Mouse (Mus musculus) hematopoietic multipotent progenitor cell, adult 10-12 weeks (in vitro differentiated cells): ENCODE measurements around the gene Gm7954. TPM values are rescaled to one million over a fixed set of nuclear protein-coding genes. Genes with fewer than 3 reads are reported as not detected.

ENCODE experiments used
- polyA plus RNA-seq: library from polyadenylated mRNA; stranded (reverse); fragments of >175 nt; gene quantifications from 2 replicates; pipeline ENCODE4 v1.2.3, GENCODE M21; 2012; ENCODE audit warnings: low replicate concordance

Gm7954 gene
- polyA plus RNA-seq: not detected in 2 replicates

GRCm38 (mm10) chr14:41453418-41453817 is at the start of gene Gm7954:
Gm7954 (minus strand) TSS chr14:41453518.

GRCm38 (mm10) chr14:41489385-41489784 is 36.1 kb upstream of the Gm7954 start, which contains the start of gene Gm3486:
Gm3486 (minus strand) TSS chr14:41489485.

GRCm38 (mm10) chr14:41408181-41408580 is 45.1 kb downstream of the Gm7954 start, which contains the start of gene Gm6482:
Gm6482 (minus strand) TSS chr14:41408281.

Other genes with a start within 250 kb of the Gm7954 start
- not detected in 2 replicates for gene Gm2832, start 174.7 kb downstream of the Gm7954 start, polyA plus RNA-seq
- gene Gm5798, start 104.9 kb downstream of the Gm7954 start, polyA plus RNA-seq: not detected in 2 replicates
- not detected in 2 replicates for gene Gm7945, start 67.1 kb downstream of the Gm7954 start, polyA plus RNA-seq
- not detected in 2 replicates for gene Gm6482, start 45.2 kb downstream of the Gm7954 start, polyA plus RNA-seq
- gene Gm3486, start 36.0 kb upstream of the Gm7954 start, polyA plus RNA-seq: not detected in 2 replicates
- not detected in 2 replicates for gene Gm7970, start 102.1 kb upstream of the Gm7954 start, polyA plus RNA-seq
- gene 1700049E17Rik2, start 119.7 kb upstream of the Gm7954 start, polyA plus RNA-seq: not detected in 2 replicates
- not detected in 2 replicates for gene Gm3072, start 171.1 kb upstream of the Gm7954 start, polyA plus RNA-seq
- not detected in 2 replicates for gene Gm3676, start 193.0 kb upstream of the Gm7954 start, polyA plus RNA-seq
- not detected in 2 replicates for gene Gm8068, start 248.4 kb upstream of the Gm7954 start, polyA plus RNA-seq